Mouse (Mus musculus) layer of hippocampus, adult 11-12 months (tissue): ENCODE data around the gene Myzap.
"Not testable (repeated sequence)": the region's sequence is repeated elsewhere in the genome, so short reads cannot be mapped to it uniquely, and the experiment has no call there.

Experiments
- DNase-seq: peaks from one replicate; pipeline ENCODE4 v3.0.0; 2022; ENCODE audit warnings: low spot score

The Myzap gene

DNA sequence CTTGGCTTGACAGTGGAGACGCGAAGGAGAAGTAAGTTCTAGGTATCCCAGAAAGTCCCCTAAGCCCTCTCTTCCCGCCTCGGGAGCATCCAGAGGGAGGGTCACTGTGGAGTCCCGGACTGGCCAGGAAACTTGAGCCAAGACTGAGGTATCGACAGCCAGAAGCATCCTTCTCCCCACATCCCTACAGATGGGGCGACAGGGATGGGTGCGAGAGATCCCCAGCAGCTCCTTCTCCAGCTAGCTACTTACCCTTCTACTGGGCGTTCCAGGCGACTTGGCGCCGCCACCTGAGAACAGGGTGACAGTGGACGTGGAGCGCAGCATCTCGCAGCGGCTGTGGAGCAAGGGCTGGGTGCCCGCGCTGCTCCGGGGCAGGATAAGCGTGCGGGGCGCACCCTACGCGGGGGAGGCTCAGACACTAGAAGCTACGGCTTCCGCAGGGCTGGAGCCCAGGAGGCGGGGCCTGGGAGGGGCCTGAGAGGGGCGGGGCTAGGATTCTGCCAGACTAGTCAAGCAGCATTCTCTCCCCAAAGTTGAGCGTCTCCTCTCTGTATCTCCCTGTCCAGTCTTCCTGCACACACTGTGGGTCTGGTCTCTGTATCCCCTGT is at the start of gene Myzap:
Gene Myzap (minus strand): TSS at position 423 of the 611 bp plus-strand sequence.
- DNase-seq, result peak; percentile 66

DNA sequence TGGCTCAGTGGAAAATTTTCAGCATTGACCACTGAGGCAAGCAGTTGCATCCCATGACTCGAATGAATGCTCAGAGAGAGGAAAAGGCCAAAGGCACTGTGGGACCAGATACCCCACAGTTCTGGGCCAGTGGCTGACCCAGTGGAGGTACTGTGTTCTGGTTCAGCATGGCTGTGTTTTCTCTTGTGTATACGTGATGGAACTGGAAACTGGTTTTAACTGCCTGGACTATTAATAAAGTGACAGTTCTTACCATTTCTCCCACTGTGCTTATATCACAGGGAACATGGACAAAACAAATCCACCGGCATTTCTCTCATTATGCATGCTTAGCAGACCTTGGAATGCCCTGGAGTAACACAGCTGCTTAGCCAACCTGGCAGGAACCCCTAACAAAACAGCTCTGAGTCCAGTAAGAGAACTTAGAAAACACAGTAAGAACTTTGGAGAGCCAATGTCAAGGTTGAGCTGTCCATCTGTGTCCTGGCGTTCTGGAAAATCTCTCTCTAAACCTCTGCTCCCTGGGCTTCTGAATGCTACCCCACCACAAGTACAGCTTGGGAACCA is 48.3 kb upstream of the Myzap start:
- no peak for DNase-seq

DNA sequence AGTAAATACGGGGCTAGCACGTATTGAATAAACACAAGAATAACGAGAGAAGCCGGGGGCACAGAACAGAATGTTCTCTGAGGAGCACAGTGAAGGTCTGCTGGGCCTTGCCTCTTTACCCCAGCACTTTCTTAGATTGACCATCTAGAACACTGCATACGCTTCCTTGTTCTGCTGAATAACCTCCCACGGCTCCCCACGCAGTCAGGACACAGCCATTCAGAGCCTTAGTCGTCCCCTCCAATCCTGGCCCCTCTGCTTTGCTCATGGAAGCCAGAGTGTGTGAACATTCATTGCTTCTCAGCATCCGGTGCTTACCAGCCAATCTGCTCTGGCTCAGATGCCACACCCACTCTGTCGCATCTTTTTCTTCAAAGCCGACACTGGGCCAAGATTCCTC is 46.0 kb upstream of the Myzap start:
- DNase-seq, result no peak

DNA sequence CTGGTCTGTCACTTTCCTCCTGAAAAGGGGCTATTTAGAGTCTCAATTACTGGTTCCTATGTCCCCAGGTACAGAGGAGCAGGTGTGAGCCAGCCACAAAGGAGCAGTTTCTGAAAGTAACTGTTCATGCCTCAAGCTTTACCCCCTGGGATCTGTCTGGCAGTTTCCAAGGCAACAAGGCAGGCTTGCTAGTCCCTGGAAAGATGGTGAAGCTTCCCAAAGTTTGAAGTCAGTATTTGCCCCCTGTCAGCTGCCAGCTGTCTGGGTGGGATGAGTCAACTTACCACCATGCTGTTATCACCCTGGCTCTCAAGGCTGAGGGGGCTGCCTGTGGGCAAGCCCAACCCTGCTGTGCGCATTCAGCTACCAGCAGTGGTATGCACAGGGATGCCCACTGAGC is 44.7 kb upstream of the Myzap start:
- DNase-seq, result no peak

DNA sequence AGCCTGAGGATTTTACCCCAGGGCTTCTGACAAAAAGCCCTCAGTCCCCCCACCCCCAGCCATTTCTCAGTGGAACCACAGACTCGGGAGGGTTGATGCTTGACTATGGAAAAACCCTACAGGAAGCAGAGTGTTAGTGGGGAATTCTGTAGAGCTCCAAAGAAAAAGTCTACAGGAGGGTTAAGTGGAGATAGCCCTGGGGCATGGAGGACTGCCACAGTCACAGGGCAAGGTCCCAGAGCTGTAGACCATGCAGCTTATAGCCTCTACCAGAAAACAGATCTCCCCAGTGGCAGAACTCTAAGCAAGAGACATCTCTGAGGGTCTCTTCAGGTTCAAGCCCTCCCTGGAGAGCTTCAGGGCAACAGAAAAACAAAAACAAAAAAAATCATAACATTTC is 43.5 kb upstream of the Myzap start:
- no peak for DNase-seq

DNA sequence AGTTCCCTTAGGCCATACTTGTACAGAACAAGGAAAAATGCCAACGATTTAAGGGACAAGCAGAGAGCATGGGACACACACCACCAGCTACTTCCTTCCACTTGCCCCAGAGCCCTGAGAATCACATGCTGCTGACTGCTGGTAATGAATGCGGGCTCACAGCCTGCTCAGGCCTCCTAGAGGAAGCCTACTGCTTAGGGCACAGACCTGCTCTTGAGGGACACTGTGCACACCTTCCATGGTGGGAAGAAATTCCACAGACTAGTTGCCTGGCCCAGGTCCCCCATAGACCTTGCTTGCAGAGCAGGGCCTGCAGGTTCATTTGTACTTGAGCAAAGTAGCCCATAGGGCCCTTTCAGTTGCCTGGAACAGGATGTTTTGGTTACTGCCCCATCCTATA is 42.8 kb upstream of the Myzap start:
- no peak for DNase-seq

DNA sequence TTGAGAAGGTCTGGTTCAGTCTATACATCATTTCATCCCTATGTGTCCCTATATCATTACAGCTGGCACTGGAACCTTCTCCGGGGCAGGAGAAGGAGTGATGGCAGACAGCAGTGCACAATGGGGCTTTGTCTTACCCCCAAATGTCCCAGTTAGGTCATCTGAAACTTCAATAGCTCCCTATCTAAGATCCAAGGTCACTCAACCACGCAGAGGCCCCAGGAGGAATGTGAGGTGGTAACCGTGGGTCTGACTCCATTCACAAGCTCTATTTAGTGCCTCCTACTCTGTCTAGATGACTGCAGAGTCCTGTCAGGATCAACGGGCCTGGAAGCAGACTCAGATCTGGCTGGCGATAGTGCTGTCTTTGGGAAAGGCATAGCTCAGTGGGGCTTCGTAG is 36.8 kb upstream of the Myzap start:
- no peak for DNase-seq

DNA sequence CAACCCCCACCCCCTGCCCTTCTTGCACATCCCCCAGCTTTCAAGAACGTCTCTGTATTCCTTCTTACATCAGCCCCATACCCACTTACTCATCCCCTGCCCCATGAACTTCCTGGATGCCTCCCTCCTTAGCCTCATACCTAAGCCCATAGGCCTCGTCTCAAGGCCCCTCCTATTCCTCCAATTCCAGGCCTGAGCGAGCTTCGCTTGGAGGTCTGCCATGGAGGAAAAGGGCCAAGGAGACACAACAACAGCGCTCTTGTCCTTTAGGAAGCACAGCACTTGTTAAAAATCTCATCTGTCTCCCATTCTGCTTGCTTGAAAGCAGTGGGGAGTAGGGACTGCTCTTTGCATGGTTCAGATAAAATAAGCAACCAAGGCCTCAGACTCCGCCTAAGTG is 36.1 kb upstream of the Myzap start:
- peak; percentile 9 for DNase-seq

DNA sequence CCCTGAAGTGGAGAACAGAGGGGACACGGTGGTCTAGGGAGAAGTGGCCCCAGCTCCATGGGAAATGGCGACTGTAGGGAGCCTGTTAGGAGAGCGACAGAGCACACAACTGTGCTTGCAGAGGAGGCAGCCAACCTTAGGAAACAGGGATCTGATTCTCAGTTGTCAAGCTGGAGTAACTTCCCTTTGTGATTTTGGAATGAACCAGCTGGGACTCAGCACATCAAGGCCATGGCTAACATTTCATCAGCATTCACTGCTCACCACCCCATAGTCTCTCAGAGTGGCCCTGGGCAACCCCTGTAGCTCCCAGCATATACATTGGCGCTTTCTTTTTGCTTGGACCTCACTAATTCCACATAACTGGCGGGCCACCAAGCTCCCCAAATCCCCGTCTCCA is 33.8 kb upstream of the Myzap start:
- no peak for DNase-seq

DNA sequence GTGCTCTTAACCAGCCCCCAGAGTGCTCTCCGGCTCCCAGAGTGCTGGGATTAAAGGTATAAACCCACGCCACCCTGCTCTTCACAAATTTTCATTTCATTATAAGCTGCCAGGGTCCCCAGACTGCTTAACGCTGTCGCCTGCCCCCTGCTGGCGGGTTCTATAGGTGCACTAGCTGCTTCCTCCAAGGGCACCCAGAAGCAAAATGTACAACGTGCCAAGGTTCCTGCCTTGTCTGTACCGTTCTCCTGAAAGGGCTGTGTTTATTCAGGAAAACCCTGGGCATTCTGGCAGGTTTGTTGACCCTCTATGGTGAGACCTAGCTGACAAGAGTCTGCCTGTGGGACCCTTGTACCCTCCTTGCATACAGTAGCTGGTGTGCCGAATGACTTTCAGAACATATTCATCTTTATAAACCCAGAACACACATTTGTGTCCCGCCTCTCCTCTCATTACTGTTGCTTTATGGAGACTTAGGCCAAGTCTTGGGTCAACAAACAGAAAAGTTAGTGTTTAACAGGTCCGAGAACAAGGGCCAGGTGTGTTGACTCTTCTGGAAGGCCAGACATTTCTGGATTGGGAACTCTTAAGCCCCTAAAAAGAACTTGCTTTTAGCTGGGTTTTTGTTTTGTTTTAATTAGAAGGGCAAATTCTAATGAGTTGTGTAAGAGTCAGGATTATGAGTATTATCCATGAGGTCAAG is 32.8 kb upstream of the Myzap start:
- DNase-seq, result peak; percentile 66

DNA sequence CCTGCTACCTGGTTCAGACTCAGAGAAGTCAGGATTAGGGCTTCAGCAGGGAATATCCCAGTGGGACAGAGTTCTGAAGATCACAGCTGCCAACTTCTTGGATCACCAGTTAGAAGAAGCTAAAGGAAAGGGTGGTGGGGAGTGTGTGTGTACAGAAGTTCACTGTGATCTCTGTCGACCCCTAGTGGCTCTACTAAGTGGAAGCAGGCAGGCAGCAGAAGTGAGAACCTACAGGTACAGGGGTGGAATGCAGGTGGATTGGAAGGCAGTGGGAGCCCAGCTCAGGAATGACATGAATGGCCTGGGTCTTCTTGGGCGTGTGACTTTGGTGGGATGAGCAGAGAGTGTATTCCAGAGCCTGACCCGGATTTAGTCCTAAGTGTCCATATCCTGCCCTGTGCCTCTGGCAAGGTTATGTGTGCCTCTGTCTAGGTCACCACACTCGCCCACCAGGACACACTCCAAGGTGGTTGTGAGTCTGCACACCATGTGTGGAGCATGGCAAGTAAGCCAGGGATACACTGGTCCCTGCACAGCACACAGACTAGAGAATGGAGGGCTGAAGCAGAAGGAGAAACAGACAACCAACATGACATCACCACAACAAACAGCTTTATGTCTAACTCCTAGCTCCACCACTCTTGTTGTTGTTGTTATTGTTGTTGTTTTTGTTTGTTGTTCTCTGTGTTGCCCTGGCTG is 31.9 kb upstream of the Myzap start:
- DNase-seq, result peak; percentile 12

DNA sequence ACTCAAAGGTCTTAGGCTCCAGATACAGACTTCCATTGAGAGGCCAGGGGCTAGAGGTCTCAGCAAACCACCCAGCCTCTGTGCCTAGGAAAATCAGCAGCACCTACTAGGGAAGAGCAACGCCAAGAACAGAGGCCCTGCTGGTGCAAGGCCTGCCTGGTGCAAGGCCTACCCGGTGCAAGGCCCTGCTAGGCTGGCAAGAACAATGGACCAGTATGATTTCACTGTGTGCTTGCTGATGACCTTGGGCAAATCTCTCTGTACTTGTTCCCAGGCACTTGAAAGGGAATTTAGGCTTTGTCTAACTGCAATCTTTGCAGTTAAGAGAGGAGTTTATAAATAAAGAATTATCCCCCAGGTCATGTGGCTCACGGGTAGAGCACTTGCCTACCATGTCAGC is 30.4 kb upstream of the Myzap start:
- DNase-seq, result no peak

DNA sequence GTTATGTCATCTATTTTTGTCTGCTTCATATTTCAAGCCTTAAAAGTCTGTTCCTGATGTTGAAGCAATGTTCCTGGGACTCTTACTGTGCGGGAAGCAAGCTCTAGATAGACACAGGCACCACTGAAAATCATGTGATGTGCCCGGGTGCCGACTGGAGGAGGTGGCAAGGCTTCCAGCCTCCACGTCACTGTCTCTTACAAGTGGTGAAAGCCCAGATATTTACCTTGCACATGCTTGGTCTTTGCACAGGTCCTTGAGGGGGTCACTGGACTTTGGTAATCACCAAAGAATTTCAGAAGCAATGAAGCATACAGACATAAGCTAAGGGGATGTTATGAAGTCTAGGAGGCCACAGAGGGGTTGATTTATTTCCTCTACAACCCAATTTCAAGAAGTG is 29.8 kb upstream of the Myzap start:
- DNase-seq, result no peak

DNA sequence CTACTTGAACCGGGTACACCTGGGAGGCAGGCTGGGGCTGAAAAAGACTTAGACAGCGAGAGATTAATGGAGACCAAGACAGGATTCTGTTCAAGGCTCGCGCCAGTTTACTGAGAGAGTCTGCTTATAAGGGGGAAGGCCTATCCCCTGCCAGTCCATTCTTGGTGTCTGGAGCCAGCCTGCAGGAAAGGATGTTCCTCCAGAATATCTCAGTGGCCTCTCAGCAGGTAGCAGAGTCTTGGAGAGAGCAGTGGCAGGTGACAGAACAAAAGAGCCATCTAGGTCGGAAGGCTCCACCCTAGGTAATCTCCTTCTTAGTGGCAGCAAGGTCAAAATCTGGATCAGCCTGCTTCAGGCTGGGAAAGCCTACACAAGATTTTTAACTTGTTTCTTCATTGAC is 28.0 kb upstream of the Myzap start:
- not testable (repeated sequence) for DNase-seq

DNA sequence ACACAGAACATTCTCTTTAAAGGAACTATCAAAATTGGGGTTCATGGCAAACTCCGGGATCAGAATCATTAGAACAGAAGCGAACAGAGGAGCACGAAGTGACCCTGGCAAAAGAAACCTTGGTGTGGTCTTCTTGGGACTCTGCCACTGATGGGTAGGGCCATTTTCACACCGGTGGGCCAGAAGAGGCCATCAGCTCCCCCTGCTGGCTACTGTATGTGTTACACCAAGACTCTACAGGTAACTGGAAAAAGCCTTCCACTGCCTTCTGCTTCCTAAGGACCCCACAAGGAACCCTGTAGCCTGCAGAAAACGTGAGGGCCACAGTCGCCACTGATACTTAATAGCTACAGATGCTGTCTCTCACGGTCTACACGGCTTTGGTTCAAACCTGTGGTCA is 25.2 kb upstream of the Myzap start:
- peak; percentile 20 for DNase-seq

DNA sequence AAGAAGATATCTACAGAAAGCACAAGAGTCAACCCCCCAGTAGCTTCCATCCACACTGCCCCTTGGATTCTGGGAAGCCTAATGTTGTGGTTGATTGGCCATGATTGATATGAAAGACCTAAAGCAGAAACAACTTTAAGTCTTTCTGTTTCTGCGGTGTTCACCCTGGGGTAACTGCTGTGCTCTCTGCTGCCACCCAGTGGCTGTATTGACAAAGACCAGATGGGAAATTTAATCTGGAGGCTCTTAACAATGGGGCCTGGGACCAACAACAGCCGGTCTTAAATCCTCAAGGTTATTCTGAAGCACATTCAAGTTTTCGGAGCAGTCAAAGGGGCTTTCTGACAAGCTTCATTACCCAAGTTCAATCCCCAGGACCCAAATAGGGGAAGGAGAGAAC is 24.0 kb upstream of the Myzap start:
- DNase-seq, result peak; percentile 80

DNA sequence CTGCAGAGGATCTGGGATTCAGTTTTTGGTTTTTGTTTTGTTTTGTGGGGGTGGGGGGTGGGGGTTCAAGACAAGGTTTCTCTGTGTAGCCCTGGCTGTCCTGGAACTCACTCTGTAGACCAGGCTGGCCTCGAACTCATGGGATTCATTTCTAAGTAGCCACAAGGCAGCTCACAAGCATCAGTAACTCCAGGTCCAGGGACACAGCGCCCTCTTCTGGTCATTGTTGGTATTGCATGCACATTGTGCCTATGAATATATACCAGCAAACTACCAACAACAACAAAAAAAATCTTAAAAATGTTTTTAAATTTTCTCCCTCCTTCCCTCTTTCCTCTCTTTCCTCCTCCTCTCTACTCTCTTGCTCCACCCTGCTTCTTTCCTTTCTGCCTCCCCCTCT is 22.5 kb upstream of the Myzap start:
- DNase-seq, result peak; percentile 27

DNA sequence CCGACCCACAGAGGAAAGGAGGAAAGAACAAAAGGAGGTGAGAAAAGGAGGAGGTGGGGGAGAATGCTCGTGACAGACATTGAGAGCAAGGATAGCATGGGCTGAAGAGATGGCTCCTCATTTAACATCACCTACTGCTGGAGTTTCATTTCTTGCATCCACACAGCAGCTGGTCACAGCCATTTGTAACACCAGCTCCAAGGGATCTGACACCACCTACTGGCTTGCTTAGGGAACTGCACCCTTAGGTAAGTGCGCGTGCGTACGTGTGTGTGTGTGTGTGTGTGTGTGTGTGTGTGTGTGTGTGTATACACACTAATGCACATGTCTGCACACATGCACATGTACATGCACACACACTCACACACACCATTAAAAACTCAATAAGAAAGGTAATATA is 20.8 kb upstream of the Myzap start:
- DNase-seq, result no peak

DNA sequence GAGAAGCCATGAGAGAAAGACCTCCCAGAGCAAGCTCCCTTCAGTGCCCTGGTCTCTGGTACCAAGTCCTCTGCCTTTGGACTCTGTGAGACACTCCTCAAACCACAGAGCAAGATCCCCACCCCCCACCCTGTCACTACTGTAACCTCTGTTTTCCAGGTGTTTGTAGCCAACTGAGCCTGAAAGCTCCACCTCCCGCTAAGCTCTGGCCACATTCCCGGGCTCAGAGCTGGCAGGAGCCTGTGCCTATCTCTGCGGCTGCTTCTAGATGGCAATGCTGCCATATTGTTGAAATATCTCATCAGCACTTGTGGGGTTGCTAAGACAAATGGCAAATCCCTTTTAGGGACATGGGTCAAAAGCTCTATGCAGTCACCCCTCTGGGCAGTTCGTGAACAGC is 19.7 kb upstream of the Myzap start:
- DNase-seq, result no peak

DNA sequence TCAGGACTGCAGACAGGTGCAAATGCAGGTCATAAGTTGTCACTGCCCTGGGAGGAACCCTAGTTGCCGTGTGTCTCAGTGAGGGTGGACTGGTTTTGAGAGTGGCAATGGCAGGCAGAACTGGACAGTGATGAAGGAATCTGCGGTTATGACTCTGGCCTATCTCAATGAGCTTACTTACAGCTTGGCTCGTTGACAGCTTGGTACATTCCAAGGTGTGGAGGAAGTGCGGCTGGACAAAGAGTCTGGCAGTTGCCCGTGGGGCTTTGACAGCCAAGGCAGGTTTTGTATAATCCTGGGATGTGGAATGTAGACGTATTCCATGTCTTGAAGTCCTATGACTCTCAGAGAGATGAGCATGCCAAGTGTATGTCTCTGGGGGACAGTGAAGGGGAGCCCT is 16.9 kb upstream of the Myzap start:
- no peak for DNase-seq

DNA sequence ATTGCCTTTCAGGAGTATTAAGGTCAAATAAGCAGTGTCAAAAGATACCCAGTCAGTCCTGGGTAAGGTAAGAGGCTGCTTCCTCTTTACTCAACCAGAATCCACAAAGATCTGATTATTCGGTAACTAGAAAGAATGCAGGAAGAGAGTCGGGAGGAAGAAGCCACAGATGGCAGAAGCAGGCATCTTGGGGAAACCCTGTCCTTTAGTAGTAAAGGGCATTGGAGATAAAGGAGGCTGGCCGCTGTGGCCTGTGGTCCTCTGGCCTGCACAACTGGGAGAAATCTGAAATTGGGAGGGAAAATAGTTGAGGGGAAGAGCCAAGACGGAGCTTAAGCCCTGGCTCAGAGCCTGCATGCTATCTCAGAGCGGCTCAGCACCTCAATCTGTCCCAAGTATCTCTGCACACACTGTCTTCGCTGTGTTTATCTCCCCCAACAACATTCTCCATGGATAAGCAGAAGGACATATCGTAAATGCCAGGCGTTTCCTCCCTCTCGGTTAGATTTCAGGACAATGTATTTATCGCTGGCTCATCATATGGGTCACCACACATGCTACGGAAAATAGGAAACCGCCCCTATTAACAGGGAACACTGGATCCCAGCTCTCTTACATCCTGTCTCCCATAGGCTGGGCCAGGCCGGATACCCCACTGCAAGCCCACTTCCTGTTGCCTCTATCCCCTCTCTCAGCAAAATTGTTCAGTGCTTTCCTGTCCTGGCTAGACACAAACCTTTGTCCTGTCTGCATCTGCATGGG is 14.3 kb upstream of the Myzap start:
- DNase-seq, result no peak

DNA sequence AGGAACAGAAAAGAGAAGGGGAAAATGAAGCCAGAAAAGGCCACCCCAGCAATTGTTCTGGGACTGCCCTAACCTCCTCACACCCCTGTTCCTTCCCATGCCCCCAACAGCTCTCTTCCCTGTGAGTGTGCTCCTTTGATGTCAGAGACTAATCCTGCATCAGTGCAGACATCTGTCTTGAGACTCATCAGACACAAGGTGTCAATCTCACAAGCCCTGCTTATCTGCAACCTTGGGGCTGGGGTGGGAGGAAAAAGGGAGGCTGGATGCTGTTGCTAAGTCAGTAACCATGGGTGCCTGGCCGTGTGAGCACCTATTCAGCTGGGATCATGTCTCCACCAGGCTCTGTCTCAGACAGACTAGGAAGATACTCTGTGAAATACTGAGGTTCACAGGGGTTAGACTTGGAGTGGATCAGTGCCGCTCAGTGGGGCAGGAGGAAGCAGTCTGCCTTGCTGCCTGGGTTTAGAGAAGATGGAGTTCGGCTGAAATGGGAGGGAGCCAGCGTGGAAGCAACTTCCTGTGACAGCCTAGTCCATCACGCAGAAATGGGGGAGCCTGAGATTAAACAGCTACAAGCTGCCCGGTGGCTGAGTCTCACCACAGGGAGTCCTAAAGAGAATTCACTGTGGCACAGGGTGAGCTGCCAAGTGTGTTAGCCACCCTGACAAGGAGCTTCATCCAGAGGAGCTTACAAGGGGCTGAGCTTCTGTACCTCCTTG is 12.9 kb upstream of the Myzap start:
- DNase-seq, result no peak
